Mouse (Mus musculus) thymus, adult 2 months (tissue): ENCODE data around the gene Ap1g1. TPM values are rescaled to one million over a fixed set of nuclear protein-coding genes. Genes with fewer than 3 reads are reported as not detected.
"Not testable (repeated sequence)": the region's sequence is repeated elsewhere in the genome, so short reads cannot be mapped to it uniquely, and the experiment has no call there.

Experiments
- DNase-seq: peaks from one replicate; pipeline ENCODE4 v3.0.0; 2021
- H3K27ac ChIP-seq: fragments of 200-500 bp; 2 replicates; pipeline ENCODE4 v1.5.1; 2012; ENCODE audit warnings: low read length, control low read depth; ENCODE audit not compliant: control insufficient read depth, insufficient read depth
- H3K27me3 ChIP-seq: fragments of 200-500 bp; 2 replicates; pipeline ENCODE4 v1.6.1; 2012; ENCODE audit warnings: mild to moderate bottlenecking, low read length, moderate library complexity, mixed read lengths; ENCODE audit not compliant: control insufficient read depth, insufficient read depth
- H3K36me3 ChIP-seq: fragments of 200-500 bp; 2 replicates; pipeline ENCODE4 v1.6.1; 2012; ENCODE audit warnings: mild to moderate bottlenecking, low read length, moderate library complexity; ENCODE audit not compliant: control insufficient read depth, insufficient read depth
- H3K4me1 ChIP-seq: fragments of 200-500 bp; replicated peaks from 2 replicates; pipeline ENCODE4 v1.6.1; 2012; ENCODE audit warnings: low read length; ENCODE audit not compliant: control insufficient read depth, insufficient read depth
- H3K4me3 ChIP-seq: fragments of 200-500 bp; 2 replicates; pipeline ENCODE4 v1.5.1; 2012; ENCODE audit warnings: mild to moderate bottlenecking, low read length, control low read depth, moderate library complexity; ENCODE audit not compliant: control insufficient read depth, insufficient read depth
- CTCF ChIP-seq: fragments of 200-500 bp; IDR thresholded peaks from 2 replicates; pipeline ENCODE4 v1.5.1; 2012; ENCODE audit warnings: mild to moderate bottlenecking, control low read depth, low read length, moderate library complexity, borderline replicate concordance; ENCODE audit not compliant: control insufficient read depth, poor library complexity, insufficient read depth; ENCODE audit errors: extremely low read depth
- POLR2A ChIP-seq: fragments of 200-500 bp; IDR thresholded peaks from 2 replicates; pipeline ENCODE4 v1.6.1; 2012; ENCODE audit warnings: mild to moderate bottlenecking, low read length, control low read depth, moderate library complexity; ENCODE audit not compliant: control insufficient read depth, poor library complexity, insufficient read depth; ENCODE audit errors: extremely low read depth
- WGBS: fragments of 180-500 bp; shearing (Covaris S2); methylation state at CpG from one replicate; pipeline ENCODE4 v1.1.7; 2018; 5-methylcytosine and 5-hydroxymethylcytosine counted together
- polyA plus RNA-seq: library from polyadenylated mRNA; depleted of rRNA; stranded (reverse); fragments of >200 nt; gene quantifications from 2 replicates; pipeline ENCODE4 v1.2.3, GENCODE M21; 2012

Ap1g1 gene
- polyA plus RNA-seq, 1 experiment = 42.2 TPM

DNA sequence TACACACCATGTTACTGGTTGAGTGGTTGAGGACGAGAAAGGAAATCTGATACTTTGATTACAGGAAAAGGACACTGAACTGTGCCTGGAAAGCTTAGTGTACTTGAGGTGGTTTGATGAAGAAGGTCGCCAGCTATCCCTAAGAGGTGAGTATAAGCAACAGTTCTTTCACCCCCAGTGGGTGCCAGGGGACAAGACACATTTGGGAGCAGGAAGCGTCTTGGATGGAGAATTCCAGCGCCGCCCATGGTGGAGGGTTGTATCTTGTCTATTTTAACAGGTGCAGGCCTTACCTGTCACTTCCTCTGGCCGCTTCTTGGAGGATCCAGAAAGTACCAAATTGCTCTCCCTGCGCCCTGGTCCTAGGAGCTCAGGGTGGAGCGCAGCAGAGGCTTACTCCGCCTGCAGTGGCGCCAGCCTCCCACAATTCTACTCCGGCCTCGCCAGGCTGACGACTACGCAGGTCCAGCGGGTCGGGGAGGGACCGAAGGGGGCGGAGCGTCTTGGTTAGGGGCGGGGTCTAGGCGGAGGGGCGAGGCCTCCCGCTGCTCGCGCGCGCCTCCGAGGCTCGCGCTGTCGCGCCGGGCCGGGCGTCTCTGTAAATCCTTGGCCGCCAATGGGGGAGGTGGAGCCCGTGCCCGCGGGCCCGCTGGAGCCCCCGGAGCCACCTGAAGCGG is 89.8 kb downstream of the Ap1g1 start, which contains the start of gene Phlpp2:
Phlpp2 (plus strand) TSS at position 540 of the 677 bp plus-strand sequence.
- Histone ChIP-seq H3K4me1 (peaks cover 6% of the 10 kb centered on the region), H3K36me3 (no peaks in the 10 kb centered on the region), H3K27me3 (no peaks in the 10 kb centered on the region; the same call in 1 of the 2 replicates), H3K4me3 (peak within 1 kb of the TSS; percentile 64), H3K27ac (no peak within 1 kb of the TSS)
- peak; percentile 91 for DNase-seq
- WGBS = 4% methylated on average over 42 of the region's 42 CpGs
- TF ChIP-seq POLR2A = peak; percentile 25; the same call in 1 of the 2 replicates
- no peak for TF ChIP-seq CTCF

DNA sequence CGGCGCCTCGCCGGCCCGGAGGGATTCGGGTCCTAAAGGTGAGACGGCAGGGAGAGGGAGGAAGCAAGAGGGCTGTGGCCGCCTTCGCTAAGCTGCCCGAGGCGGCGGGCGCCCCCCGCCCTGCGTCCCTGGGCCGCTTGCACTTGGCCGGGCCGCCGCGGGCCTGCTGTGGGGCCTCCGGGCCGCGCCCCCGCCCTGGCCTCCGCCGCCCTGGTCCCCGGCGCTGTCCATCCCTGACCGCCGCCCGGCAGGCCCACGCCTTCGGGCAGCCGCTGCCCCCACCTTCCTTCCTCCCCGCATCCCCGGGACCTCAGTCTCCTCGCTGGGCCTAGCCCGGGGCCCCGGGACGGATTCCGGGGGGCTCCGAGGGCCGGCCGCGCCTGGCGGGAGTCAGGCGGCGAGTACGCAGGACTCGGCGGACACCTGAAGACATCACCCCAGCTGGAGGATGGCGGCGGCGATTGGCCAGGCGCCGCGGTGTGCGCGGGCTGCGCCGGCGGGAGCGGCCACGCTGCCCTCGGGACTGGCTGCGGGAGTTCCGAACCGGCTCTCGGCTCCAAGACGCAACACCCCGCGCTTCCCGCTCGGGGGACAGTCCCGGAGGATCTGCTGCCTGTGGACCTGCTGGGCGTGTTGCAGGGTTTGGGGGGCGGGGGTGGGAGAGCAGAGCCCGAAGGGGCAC is 90.5 kb downstream of the Ap1g1 start:
- Histone ChIP-seq H3K27me3 (no peaks in the 10 kb centered on the region; the same call in 1 of the 2 replicates), H3K4me3 (peak overlapping the region; percentile 64), H3K27ac (no peak overlapping the region), H3K4me1 (peaks cover 4% of the 10 kb centered on the region; the same call in 1 of the 2 replicates), H3K36me3 (no peaks in the 10 kb centered on the region)
- peak; percentile 20 for DNase-seq
- under 1% methylated on average over 73 of the region's 78 CpGs for WGBS
- no peak for TF ChIP-seq POLR2A
- TF ChIP-seq CTCF = no peak

DNA sequence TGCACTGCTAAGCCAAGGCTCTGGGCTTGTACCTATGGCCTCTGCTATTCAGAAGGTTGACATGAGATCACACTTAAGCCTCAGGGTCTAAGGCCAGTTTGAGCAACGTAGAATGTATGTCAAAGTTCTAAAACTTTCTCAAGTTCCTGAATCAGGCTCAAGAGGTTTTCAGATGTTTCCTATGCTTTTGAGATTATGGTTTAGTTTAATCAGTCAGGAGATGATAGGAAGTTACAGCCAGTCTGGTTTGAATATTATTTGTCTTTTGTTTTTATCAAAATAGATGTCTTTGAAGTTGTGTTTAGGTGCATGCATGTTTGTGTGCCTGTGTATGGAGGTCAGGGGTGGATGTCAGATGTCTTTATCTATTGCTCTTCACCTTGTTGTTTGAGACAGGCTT is 92.7 kb downstream of the Ap1g1 start:
- H3K4me3 ChIP-seq = no peak overlapping the region
- no peaks in the 10 kb centered on the region; the same call in 1 of the 2 replicates for H3K27me3 ChIP-seq
- no peaks in the 10 kb centered on the region for H3K36me3 ChIP-seq
- H3K27ac ChIP-seq = no peak overlapping the region
- peaks cover 4% of the 10 kb centered on the region; the same call in 1 of the 2 replicates for H3K4me1 ChIP-seq
- WGBS = 82% methylated on average over 1 of the region's 1 CpGs
- DNase-seq = no peak
- no peak for TF ChIP-seq POLR2A
- TF ChIP-seq CTCF = no peak

DNA sequence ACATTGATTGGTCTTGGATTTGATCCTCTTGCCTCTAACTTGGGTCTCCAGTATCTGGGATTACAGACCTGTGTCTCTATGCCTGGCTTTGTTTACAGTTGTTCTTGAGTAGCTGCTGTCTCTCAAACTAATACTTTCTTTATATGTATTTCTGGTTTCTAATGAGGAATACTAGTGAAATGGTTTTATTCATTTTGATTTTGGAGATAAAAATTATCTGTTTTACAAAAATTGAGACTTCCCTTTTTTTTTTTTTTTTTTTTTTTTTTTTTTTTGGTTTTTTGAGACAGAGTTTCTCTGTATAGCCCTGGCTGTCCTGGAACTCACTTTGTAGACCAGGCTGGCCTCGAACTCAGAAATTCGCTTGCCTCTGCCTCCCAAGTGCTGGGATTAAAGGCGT is 95.4 kb downstream of the Ap1g1 start:
- not testable (repeated sequence) for H3K4me1 ChIP-seq, DNase-seq, H3K4me3 ChIP-seq, H3K27ac ChIP-seq, H3K27me3 ChIP-seq, H3K36me3 ChIP-seq
- 97% methylated on average over 3 of the region's 3 CpGs for WGBS

DNA sequence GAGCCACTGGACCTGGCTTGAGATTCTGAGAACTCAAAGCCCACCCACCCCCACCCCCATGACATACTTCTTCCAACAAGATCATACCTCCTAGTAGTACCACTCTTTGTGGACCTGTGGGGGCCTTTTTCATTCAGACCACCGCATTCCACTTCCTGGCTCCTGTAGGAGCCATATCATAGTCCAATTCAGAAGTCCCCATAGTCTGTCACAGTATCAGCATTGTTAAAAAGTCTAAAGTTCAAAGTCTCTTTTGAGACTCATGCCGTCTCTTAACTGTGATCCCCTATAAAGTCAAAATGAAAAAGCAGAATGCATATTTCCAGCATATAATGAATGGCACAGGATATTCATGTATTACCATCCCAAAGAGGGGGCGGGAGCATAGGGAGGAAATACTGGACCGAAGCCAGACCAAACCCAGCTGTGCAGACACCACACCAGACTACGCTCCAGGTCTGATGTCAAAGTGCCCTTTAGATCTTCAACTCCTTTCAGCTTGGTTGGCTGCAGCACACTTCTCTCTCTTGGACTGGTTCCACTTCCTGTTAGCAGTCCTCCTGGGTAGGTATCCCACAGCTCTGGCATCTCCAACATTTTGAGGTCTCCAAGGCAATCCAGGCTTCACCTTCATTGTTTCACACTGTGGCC is 101.8 kb downstream of the Ap1g1 start:
- Histone ChIP-seq H3K27me3 (no peaks in the 10 kb centered on the region), H3K4me3 (no peak overlapping the region), H3K36me3 (no peaks in the 10 kb centered on the region), H3K4me1 (no peaks in the 10 kb centered on the region), H3K27ac (no peak overlapping the region)
- WGBS = 81% methylated on average over 5 of the region's 5 CpGs
- no peak for DNase-seq
- no peak for TF ChIP-seq CTCF

DNA sequence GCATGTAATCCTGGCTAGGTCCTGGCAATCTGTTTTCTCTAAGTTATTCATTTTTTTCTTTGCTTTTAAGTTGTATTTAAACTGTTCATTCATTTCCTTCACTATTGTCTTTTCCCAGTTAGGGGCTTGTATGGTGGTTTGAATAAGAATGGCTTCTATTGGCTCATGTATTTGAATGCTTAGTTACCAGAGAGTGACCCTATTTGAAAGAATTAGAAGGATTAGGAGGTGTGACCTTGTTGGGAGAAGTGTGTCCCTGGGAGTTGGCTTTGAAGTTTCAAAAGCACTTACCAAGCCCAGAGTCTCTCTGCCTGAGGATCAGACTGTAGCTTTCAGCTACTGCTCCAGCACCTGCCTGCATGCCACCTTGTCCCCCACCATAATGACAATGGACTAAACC is 106.9 kb downstream of the Ap1g1 start:
- TF ChIP-seq POLR2A (no peak), CTCF (no peak)
- Histone ChIP-seq H3K4me3 (no peak overlapping the region), H3K27ac (no peak overlapping the region), H3K27me3 (no peaks in the 10 kb centered on the region), H3K4me1 (no peaks in the 10 kb centered on the region), H3K36me3 (no peaks in the 10 kb centered on the region)
- no peak for DNase-seq

DNA sequence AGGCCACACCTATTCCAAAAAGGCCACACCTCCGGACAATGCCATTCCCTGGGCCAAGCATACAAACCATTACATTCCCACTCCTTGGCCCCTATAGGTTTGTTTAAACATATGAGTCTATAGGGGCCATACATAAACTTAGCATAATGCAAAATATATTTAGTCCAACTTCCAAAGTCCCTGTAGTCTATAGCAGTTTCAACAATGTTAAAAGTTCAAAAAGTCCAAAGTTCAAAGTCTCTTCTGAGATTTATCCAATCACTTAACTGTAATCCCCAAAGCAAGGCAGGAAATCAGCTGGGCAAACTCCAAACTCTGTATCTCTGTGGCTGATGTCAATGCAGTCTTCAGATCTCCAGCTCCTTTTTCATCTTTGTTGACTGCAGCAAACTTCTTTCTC is 110.9 kb downstream of the Ap1g1 start:
- Histone ChIP-seq H3K27ac (no peak overlapping the region), H3K27me3 (no peaks in the 10 kb centered on the region), H3K4me1 (no peaks in the 10 kb centered on the region), H3K36me3 (no peaks in the 10 kb centered on the region), H3K4me3 (no peak overlapping the region)
- TF ChIP-seq POLR2A = no peak
- no peak for TF ChIP-seq CTCF
- WGBS = 98% methylated on average over 1 of the region's 1 CpGs
- no peak for DNase-seq
